Mouse (Mus musculus) testis, adult 2 months (tissue): ENCODE measurements around the gene Fam214b.

Source experiments
- CTCF ChIP-seq: fragments of 200-500 bp; IDR thresholded peaks from 2 replicates; pipeline ENCODE4 v1.5.1; 2012; ENCODE audit warnings: low read depth, mild to moderate bottlenecking, inconsistent platforms, low read length, moderate library complexity; ENCODE audit not compliant: control insufficient read depth, insufficient read depth, insufficient replicate concordance
- POLR2A ChIP-seq: fragments of 200-500 bp; IDR thresholded peaks from 2 replicates; pipeline ENCODE4 v1.6.1; 2012; ENCODE audit warnings: low read depth, mild to moderate bottlenecking, inconsistent platforms, low read length, moderate library complexity; ENCODE audit not compliant: control insufficient read depth

GRCm38 (mm10) chr4:42998022-42998421 lies 48.0 kb downstream of the Fam214b start:
- no peak for TF ChIP-seq POLR2A
- no peak for TF ChIP-seq CTCF
